Mouse (Mus musculus): Measurements from ENCODE around the gene Plppr3.

Gene Plppr3

DNA sequence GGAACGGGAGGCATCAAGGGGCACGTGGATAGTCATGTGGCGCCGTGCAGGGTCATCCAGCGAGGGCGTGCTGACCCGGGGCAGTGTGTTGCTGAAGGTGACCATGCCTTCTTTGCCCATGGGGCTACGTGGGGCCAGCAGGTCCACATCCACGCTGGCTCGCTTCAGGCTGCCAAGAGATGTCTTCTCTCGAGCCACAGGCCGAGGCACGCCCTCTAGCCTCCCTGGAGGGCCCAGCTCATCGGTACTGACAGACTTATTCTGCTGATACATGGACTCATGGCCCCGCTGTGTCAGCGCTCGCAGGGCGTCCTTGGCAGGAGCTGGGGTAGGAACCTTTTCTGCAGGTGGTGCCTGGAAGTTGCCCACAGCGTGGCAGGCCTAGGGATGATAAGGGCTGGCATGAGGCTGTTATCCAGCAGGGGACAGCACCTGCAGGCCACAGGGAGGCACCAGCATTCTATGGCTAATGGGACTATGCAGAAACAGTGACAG lies 8.6 kb downstream of the Plppr3 start:
- DNase-seq = no peak

DNA sequence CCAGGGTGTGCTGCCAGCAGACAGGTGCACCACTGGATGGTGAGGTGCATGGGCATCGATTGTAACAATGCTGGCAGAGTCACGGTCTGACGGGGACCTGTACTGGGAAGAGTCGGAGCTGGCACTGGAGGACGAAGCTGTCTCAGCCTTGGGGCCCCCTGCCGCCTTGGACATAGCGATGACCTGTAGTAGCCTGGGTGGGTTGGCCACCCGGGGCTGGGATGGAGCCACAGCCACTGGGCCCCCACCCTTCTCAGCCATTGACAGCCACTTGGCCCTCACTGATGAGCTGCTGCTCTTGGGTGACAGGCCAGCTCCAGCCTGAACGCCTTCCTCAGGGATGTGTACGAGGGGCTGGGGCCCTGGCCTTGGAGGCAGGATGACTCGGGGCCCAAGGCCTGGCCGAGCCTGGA lies 9.2 kb downstream of the Plppr3 start:
- DNase-seq = no peak

DNA sequence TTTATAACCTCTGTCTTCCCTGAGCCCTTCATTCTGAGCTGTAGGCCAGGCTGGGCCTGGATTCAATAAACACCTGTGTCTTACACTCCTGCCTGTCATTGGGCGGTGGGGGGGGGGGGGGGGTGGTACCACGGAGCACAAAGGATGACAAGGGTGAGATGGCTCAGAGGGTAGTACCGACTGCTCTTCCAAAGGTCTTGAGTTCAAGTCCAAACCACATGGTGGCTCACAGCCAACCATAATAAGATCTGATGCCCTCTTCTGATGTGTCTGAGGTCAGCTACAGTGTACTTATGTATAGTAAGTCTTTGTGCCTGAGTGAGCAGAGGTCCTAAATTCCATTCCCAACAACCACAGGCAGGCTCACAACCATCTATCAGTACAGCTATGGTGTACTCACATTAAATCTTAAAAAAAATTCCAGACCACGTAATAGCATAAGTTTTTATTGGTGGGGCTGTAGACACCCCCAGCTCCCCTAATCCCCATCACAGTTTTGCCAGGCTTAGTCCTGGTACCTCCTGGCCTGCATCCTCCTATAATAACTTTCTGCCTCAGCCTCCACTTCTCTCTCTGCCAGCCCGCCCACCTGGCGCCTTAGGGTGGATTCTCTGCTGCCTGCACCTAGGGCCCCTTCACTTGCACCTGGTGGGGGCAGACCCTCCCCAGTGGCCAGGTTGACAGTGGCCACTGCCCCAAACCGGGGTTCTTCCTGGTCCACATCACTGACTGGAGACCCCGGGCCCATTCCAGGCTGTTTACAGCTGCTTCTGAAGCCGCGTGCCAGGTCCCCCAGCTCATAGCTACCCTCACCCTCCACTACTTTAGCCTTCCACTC lies 9.9 kb downstream of the Plppr3 start:
- DNase-seq = no peak

DNA sequence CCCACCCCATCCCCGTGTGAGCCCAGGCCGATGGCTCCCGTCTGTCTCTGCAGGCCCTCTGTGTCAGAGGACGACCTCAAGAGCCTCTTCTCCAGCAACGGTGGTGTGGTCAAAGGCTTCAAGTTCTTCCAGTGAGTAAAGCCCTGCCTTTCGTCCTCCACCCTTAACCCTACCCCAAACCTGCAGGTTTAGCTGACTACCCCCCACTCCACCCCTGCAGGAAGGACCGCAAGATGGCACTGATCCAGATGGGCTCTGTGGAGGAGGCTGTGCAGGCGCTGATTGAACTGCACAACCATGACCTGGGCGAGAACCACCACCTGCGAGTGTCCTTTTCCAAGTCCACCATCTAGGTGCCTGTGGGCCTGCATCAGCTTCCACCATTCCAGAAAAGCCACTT lies 11.5 kb downstream of the Plppr3 start:
- no peak for DNase-seq

DNA sequence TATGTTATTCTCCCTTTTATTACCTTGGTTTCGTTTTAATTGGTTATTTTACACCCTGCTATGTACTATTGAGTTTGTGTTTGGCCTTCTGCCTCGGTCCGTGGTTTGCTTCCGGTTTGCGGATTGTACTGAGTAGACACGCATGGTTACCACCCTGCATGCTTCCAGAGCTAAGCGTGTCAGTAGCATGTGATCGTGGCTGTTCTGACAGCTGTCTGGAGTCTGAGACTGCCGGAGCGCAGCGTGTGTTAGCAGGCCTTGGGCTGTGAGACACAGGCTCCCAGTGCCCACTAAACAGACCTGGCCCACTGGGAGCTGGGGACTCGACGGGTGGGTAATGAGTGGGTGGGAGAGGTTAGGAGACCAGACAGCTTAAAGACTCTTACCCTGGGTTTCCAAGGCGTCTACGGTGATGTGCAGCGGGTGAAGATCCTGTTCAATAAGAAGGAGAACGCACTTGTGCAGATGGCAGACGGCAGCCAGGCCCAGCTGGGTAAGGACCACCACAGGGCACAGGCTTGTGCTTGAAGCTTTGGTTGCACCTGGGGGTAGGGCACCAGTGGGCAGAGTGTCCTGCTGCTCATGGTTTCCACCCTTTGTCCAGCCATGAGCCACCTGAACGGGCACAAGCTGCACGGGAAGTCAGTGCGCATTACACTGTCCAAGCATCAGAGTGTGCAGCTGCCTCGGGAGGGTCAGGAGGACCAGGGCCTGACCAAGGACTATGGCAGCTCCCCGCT lies 12.2 kb downstream of the Plppr3 start:
- no peak for DNase-seq

DNA sequence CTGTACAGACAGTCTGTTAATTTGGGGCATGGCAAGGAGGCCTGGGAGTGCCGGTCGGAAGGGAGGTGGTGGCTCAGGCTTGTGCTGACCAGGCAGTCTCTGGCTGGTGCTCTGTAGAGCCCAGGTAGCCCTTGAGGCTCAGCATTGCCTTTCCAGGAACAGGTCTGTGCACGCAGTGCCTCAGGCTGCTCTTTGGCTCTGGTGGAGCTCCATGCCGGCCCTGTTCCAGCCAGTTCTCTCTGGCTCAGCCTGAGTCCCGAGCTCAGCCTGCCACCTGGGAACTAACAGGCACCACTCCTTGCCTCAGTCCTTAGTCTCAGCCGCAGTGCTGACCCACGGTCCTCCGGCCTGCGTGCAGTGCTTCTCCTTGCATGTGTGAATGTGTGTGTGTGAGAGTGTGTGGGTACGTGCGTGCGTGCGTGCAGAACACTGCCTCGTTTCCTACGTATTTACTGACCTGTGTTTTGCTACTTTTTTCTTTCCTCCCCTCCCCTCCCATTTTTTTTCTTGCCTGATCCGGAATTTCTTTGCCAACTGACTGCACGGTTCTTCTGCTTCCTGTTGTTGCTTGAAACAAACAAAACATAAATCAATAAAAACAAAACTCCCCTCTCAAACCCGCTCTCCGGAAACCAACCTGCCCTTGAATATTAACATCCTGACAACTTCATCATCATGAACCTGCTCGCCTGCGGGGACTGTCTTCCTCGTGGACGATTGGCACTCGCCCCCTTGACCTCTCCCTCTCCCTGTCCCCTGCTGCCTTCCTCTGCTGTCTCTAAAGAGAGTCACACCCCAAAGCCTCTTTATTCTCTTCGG lies 13.0 kb downstream of the Plppr3 start:
- DNase-seq = no peak

DNA sequence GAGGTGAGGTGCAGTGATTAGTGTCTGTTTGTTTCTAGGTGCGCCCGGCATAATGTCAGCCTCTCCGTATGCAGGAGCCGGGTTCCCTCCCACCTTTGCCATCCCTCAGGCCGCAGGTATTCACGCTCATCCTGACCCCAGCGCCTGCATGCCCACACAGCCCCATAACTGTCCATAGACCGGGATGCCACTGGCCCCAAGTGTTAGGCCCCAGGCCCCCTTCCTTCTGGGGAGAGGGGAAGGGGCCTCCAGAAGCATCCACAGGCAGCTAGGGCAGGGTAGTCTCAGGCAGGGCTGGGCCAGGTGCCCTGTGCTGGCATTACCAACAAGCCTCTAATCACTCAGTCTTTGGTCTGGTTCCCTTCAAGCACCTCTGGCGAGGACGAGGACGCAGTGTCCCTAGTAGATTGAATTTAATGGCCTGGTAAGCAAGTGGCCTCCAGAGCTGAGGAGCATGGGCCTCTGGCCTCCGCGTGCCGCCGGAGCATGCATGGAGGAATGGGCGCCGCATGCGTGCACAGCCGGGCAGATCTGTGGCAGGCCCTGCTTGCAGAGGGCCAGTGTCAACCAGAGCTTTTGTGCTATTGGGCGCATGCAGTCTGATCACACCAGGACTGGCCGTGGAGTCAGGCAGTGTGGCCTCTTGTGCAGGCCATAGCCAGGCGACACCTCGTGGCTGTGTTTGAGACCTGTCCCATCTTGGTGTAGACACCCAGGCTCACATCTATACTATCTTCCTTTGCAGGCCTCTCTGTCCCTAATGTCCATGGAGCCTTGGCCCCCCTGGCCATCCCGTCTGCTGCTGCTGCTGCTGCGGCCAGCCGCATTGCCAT lies 14.1 kb downstream of the Plppr3 start:
- DNase-seq = no peak

DNA sequence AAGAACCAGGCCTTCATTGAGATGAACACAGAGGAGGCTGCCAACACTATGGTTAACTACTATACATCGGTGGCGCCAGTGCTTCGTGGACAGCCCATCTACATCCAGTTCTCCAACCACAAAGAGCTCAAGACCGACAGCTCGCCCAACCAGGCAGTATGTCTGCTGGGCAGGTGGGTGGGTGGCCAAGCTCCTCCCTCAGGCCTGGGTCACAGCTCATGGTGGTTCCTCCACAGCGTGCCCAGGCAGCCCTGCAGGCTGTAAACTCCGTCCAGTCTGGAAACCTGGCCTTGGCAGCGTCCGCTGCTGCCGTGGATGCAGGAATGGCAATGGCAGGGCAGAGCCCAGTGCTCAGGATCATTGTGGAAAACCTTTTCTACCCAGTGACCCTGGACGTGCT lies 15.3 kb downstream of the Plppr3 start:
- DNase-seq = no peak

DNA sequence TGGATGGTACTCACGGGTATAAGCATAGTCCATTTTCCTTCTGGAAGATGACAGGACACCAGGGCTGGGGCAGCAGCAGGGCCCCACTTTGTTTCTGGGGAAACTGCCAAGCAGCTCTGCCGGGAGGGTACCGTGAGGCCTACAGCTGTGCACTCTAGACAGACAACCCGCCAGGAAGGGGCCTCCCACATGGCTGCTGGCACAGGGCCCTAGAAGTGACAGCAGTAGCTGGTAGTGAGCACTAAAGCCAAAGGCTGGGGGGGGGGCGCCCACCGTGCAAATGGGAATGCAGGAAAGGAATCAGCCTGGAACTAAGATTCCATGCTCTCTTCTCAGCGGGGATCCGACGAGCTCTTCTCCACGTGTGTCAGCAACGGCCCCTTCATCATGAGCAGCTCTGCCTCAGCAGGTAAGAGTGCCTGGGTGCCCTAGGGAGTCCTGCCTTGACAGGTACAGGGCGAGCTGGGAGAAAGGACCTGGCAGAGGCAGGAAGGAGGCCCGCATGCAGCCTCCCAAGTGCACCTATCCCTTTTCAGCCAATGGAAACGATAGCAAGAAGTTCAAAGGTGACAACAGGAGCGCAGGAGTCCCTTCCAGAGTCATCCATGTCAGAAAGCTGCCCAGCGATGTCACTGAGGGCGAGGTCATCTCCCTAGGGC lies 15.9 kb downstream of the Plppr3 start:
- no peak for DNase-seq

DNA sequence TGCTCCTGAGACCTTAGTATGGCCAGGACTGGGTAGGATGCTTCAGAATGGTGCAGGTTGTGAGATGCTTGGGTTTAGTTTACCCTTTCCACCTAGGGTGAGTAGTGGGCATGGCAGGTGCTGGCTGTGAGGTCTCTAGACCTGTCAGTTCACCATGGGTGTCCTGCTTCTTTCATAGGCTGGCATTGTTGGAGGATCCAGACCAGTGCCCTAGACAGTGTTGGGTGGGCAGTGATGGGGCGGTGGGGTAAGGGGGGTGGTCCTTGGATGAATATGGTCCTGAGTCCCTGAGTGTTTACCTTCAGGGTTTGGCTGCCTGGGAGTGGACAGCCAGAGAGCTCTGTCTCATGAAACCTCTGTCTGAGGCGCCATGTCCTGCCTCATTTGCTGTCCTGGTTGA lies 16.5 kb downstream of the Plppr3 start:
- no peak for DNase-seq

DNA sequence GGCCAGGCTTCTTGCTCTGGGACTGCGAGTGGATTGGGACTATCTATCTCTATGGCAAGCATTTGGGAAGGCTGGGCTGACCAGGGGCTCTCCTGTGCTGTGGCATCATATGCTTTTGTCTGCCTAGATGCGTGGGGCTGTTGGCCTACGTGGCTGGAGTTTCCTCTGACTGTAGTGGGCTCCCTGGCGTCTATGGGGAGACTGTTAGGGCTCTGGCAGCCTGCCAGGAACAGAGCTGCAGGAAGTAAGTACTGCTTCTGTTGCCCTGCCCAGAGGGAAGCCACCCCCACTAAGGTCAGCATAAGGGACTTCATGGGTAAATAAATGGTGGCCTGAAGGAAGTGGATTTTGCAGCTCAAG lies 17.0 kb downstream of the Plppr3 start:
- no peak for DNase-seq

DNA sequence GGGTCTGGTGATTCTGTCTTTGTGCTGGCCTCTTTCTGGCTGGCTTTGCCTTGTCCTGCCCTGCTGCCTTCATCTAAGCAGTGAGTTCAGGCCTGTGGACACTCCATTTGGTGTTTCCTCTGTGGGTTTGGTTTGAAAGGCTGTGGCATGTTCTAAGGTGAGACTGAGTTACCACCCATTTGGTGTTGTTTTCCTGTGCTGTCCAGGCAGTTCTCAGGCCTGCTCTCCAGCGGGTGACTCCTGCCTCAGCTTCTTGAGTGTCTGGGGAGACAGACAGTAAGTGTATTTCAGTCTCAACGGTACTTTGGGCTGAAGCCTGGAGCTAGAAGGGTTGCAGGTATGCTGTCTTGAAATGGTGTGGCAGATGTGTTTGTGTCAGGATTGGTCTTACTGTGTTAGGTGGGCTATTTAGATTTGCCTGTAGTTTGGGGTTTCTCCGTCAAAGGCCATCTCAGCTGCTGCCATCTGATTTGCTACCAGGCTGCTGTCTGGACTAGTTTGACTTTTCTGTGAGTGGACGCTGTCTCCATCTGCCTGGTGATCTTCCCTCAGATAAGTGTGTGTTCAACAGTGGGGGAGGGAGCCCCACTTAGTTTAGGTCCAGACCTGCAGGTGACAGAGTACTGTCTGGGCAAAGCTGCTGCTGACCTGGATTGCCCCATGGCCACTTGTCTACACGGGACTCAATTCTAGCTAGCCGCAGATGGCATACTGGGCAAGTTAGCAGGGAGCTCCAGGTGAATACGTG lies 17.6 kb downstream of the Plppr3 start:
- no peak for DNase-seq

DNA sequence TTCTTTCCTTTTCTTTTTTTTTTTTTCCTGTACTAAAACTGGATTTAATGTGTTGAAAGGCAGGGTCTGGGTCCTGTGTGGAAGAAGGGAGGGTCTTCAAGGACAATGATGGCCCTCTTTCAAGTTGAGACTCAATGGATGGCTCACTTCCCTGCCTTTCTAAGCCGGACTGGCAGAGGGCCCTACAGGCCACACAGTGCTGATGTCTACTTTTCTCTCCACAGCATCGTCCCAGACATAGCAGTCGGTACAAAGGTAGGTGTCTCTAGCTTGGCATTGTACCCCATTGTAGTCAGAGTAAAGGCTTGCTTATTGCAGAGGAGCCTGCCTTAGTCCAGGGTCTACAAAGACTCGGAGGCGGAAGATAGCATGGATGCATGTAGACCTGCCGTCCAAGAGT lies 18.2 kb downstream of the Plppr3 start:
- DNase-seq = no peak

DNA sequence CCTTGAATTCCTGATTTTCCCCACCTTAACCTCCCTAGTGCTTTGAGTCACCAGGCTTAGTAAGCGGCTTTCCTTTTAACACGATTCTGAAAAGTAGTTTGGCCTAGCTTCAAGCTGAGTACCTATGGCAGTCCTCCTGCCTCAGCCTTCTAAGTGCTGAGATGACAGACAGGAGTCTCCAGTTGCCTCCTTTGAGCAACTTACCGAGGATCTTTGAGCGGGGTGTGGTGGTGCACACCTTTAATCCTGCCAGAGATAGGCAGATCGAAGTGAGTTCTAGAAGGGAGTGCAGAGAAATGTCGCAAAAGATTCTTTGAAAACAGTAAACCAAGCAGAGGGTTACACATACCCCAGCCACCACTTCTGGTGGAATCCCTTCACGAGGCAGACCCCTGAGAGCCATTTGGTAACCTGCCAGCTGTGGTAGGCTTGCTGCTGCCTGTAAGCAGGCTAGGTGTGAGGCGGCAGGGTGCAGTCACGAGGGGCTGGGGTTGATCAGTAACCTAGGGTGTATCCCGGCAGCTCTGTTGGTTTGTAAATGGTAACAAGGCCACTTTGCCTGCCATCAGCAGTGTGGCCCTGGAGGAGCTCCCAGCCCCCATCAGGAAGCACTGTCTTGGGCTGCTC lies 18.8 kb downstream of the Plppr3 start:
- no peak for DNase-seq

DNA sequence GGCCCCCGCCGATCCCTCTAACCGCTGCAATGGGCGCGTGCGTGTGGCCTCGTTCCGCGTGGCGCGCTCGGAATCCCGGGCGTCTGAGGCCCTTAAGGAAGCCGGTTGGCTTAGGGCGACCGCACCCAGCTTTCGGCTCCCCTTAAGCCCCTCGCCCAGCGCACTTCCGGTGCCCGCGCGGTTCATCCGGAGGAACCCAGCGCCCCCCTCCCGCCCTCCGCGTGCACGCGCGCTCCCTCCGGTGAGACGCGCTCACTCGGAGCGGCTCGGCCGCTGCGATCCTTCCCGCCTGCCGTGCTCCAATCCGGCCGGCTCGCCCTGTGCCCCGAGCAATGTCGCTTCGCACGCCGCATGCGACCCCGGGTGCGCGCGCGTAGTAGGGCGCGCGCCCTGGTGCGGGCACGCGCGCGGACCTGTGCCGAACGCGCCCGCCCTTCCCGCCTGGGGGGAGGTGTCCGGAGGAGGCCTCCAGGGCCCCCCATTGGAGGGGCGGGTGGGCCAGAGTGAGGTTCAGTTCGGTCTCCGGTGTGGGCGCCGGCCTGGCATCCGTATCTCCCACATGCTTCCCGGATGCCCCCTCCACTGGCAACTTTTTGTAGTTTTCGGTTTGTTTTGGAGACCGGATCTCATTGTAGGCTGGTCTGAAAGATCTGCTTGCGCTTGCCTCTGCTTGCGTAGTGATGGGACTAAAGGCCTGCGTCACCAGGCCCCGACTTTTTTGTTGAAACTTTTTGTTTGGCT lies 19.5 kb downstream of the Plppr3 start:
- peak; percentile 69 to 78 for DNase-seq

DNA sequence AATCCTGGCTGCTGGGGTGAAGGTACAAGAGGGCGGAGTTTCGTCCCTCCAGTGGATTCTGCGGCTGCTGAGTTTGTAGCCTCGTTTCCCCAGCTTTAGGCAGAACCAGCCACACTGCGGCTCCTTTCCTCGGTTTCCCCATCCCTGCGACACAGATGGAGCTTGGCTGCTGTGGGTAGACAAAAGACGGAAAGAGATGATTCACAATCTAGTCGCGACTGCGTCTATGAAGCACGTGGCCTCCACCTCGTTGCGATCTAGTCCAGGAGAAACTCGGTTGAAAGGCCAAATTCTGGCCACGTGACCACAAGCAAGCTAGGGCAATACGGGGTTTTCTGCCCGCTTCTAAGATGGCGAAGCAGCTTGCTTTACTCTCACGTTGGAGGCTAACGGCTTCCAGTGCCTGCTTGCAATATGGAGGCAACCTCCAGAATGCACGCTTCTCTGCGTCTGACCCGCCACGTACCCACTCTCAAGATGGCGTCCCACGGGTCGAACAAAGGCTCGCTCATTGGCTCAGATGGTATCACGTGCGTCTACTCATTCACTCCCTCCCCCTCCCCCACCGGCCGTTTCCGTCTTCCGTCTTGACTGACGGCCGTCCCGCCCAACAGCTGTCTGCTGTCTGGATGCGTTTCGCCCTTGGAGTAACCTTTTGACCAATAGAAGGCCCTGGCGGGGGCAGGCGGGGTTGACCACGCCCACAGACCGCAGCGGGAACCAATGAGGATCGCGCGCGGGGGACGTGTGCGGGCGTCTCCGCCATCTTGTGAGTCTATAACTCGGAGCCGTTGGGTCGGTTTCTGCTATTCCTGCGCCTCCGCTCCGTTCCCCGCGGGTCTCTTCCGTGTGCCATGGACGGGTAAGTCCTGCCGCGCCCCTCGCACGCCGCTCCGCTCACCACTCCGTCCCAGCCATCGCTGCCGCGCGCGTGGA lies 20.3 kb downstream of the Plppr3 start, which contains the start of gene Ptbp1:
Gene Ptbp1, plus strand, starts transcription at position 568 of the 936 bp plus-strand sequence.
- peak; percentile 98 to 99 for DNase-seq

DNA sequence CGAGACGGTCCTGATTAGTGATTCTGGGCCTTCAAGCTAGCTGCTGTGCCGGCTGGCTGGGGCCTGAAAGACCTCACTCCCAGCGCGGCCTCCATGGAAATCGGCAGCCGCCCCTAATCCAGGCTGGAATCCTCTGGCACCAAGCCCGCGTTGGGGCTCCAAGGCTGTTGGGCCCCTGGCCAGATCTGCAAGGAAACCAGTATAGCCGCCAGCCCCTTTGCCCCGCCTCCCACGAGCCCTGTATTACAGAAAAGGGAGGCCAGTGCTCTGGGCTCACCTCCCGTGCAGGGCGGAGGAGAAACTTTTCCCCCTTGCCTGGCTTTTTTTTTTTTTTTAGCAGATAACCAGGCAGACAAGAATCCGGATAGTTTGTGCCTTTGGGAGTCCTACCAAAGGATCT lies 21.0 kb downstream of the Plppr3 start:
- peak; percentile 60 to 69 for DNase-seq

DNA sequence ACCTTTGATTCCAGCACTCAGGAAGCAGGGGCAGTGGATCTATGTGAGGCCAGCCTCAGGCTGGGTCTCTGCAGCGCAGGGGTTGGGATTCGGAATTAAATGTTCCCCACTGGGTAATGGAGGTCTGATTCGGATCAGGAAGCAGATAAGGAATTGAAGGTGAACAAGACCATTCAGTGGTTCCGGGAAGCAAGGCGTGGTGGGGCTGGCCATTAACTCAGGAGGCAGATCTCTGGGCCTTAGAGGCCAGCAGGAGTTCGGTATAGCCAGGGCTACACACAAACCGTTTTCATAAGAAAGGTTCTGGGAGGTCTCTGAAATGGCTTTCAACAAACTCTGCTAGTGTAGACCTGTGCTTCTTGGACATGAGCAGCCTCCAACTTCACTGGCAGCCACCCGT lies 21.6 kb downstream of the Plppr3 start:
- DNase-seq = no peak

All from thymus, adult 18-20 months (tissue).